Mouse (Mus musculus) testis, adult 2 months (tissue): ENCODE measurements around the gene Slc25a48.

Experiments used
- CTCF ChIP-seq: fragments of 200-500 bp; IDR thresholded peaks from 2 replicates; pipeline ENCODE4 v1.5.1; 2012; ENCODE audit warnings: low read depth, mild to moderate bottlenecking, inconsistent platforms, low read length, moderate library complexity; ENCODE audit not compliant: control insufficient read depth, insufficient read depth, insufficient replicate concordance
- POLR2A ChIP-seq: fragments of 200-500 bp; IDR thresholded peaks from 2 replicates; pipeline ENCODE4 v1.6.1; 2012; ENCODE audit warnings: low read depth, mild to moderate bottlenecking, inconsistent platforms, low read length, moderate library complexity; ENCODE audit not compliant: control insufficient read depth

DNA sequence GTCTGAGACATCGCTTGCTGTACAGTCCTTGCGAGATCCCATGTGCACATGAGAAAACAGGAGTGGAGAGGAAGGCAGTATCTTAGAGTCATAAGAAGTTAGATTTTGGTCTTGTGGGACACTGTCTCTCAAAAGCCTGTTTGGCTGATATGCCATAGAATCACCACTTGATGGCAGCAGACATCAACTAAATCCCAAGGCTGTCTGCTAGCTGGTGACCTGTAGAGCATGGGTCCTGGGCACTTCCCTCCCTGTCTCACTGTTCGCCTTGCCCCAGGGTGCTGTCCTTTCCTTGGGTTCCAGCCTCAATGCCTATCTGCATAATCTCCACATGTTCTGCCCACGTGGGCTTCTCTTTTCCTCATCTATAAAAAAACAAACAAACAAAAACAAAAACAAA is 37.2 kb downstream of the Slc25a48 start:
- TF ChIP-seq CTCF (peak; percentile 36; the same call in 1 of the 2 replicates), POLR2A (no peak)
